18 mouse cellular contexts compared by ENCODE assay signal in genomic region chr17:71697896-71698618, GRCm38 (mm10). TPM values are rescaled to one million over a fixed set of nuclear protein-coding genes. Genes with fewer than 3 reads are reported as not detected.
DNase-seq lines count a peak whose midpoint lies in the region; ATAC-seq lines count a peak whose summit lies in the region.
"Had no signal": no experiment of that assay in that cellular context is flagged by ENCODE, and none has a peak within 500 bp of the region (broad histone marks: within the 10 kb centered on the region; RNA-seq: fewer than 3 reads in every experiment).

No protein-coding gene starts in this region.

- no peak overlapping the region for H3K4me3 ChIP-seq in lung, embryonic 15.5 days
- no peak overlapping the region for H3K4me3 ChIP-seq in heart, embryonic 14.5 days (ENCODE audit: control insufficient read depth in 1 of 2, insufficient read depth in 1 of 2, low read depth in 1 of 2, low read length in 2 of 2)
- H3K4me3 ChIP-seq: forebrain, embryonic 10.5 days; left cerebral cortex, adult 2 months; liver, embryonic 12.5 days; neural tube, embryonic 15.5 days had no signal

- peaks cover 10% of the 10 kb centered on the region for H3K4me1 ChIP-seq in lung, embryonic 15.5 days
- H3K4me1 ChIP-seq in heart, embryonic 14.5 days (ENCODE audit: control insufficient read depth in 2 of 2, insufficient read depth in 2 of 2, low read length in 2 of 2) = peaks cover 28 to 30% of the 10 kb centered on the region in 2 experiments
- H3K4me1 ChIP-seq: liver, embryonic 12.5 days had no signal

- no peaks in the 10 kb centered on the region for H3K27me3 ChIP-seq in lung, embryonic 15.5 days
- no peaks in the 10 kb centered on the region for H3K27me3 ChIP-seq in heart, embryonic 14.5 days (ENCODE audit: control insufficient read depth, insufficient read depth, low read length)
- H3K27me3 ChIP-seq: neural tube, embryonic 15.5 days had no signal

- H3K9me3 ChIP-seq in lung, embryonic 15.5 days = no peaks in the 10 kb centered on the region
- H3K9me3 ChIP-seq in heart, embryonic 14.5 days (ENCODE audit: control insufficient read depth, low read length) = no peaks in the 10 kb centered on the region
- H3K9me3 ChIP-seq: forebrain, embryonic 10.5 days; liver, embryonic 12.5 days; neural tube, embryonic 15.5 days had no signal

- no peak overlapping the region for H3K4me2 ChIP-seq in lung, embryonic 15.5 days
- H3K4me2 ChIP-seq in heart, embryonic 14.5 days (ENCODE audit: low read length) = no peak overlapping the region
- H3K4me2 ChIP-seq: liver, embryonic 12.5 days; midbrain, embryonic 11.5 days; neural tube, embryonic 15.5 days had no signal

- H3K36me3 ChIP-seq in lung, embryonic 15.5 days = no peaks in the 10 kb centered on the region
- H3K36me3 ChIP-seq in heart, embryonic 14.5 days (ENCODE audit: control insufficient read depth, insufficient read depth, low read length) = no peaks in the 10 kb centered on the region
- H3K36me3 ChIP-seq: forebrain, embryonic 10.5 days; G1E; liver, embryonic 12.5 days; neural tube, embryonic 15.5 days had no signal

- peak; percentile 44 for ATAC-seq in lung, embryonic 15.5 days (ENCODE audit: borderline replicate concordance, extremely low read depth, low FRiP score, low TSS enrichment)
- peak; percentile 87 for ATAC-seq in heart, embryonic 14.5 days (ENCODE audit: insufficient number of reproducible peaks, insufficient read depth, low FRiP score, low read depth)
- ATAC-seq: liver, embryonic 12.5 days had no signal

- WGBS in lung, embryonic 15.5 days = 53% methylated on average over 11 of the region's 11 CpGs
- 31% methylated on average over 11 of the region's 11 CpGs for WGBS in heart, embryonic 14.5 days

- no peak overlapping the region for H3K27ac ChIP-seq in lung, embryonic 15.5 days
- H3K27ac ChIP-seq in heart, embryonic 14.5 days (replicated peaks in 1 of 2; ENCODE audit: control insufficient read depth in 1 of 2, insufficient read depth in 1 of 2, low read depth in 2 of 2, low read length in 2 of 2) = peak overlapping the region; percentile 82 to 93
- H3K27ac ChIP-seq: forebrain, embryonic 10.5 days; left cerebral cortex, adult 2 months; liver, embryonic 12.5 days; neural tube, embryonic 15.5 days had no signal

- no peak overlapping the region for H3K9ac ChIP-seq in lung, embryonic 15.5 days
- no peak overlapping the region for H3K9ac ChIP-seq in heart, embryonic 14.5 days (ENCODE audit: low read length)
- H3K9ac ChIP-seq: liver, embryonic 12.5 days; neural tube, embryonic 15.5 days had no signal

- DNase-seq in adrenal gland, adult (ENCODE audit: inconsistent age in 2 of 2, low spot score in 1 of 2) = peak; percentile 26 to 54
- DNase-seq in adrenal gland, postnatal 4 days (ENCODE audit: low spot score in 2 of 2) = no peak
- no peak for DNase-seq in lung, adult 18-20 months
- peak; percentile 91 for DNase-seq in skeletal muscle tissue, adult 2 months (ENCODE audit: low read depth, low spot score)
- DNase-seq in urinary bladder, adult 2 months (ENCODE audit: low spot score) = no peak
- no peak for DNase-seq in thymus, postnatal 25 days
- DNase-seq: kidney, adult 9 months had no signal

RNA-seq across cellular contexts. Expression of gene Togaram2, which starts 25.0 kb away (rescaled TPM):
- total RNA-seq in adrenal gland, postnatal 4 days (2021) = under 1 TPM; 0.14 to 0.17 TPM
- polyA plus RNA-seq in lung, embryonic 15.5 days (2015; fragmentation: Nextera tagmentation; extraction: Ambion mirVana) = 1.6 and 2.1 TPM in 2 replicates
- polyA plus RNA-seq in heart, embryonic 14.5 days (2014; fragmentation: Nextera tagmentation; extraction: Ambion mirVana) = 2.5 and 2.8 TPM in 2 replicates
- 0.33 and 0.34 TPM in 2 replicates for polyA plus RNA-seq in urinary bladder, adult 2 months (2012; rRNA removed)
- total RNA-seq: common myeloid progenitor, adult 5-6 weeks; hematopoietic stem cell, adult 5-6 weeks had no signal
- polyA plus RNA-seq: forebrain, embryonic 10.5 days; G1E; midbrain, embryonic 11.5 days had no signal

RNA-seq across cellular contexts. Expression of gene Pcare, which starts 54.6 kb away (rescaled TPM):
- not detected for total RNA-seq in adrenal gland, postnatal 4 days (2021)
- polyA plus RNA-seq in lung, embryonic 15.5 days (2015; fragmentation: Nextera tagmentation; extraction: Ambion mirVana) = not detected in 2 replicates
- not detected in 2 replicates for polyA plus RNA-seq in heart, embryonic 14.5 days (2014; fragmentation: Nextera tagmentation; extraction: Ambion mirVana)
- polyA plus RNA-seq in urinary bladder, adult 2 months (2012; rRNA removed) = not detected in 2 replicates
- total RNA-seq: common myeloid progenitor, adult 5-6 weeks; hematopoietic stem cell, adult 5-6 weeks had no signal
- polyA plus RNA-seq: forebrain, embryonic 10.5 days; G1E; midbrain, embryonic 11.5 days; neural tube, embryonic 15.5 days; thymus, postnatal 0 days had no signal

Comparison
In these comparisons a context has a peak if more than half of its experiments do, and no peak if none do; other contexts are left out.
1. DNase-seq: peak in adrenal gland, adult (2 of 2) and skeletal muscle tissue, adult 2 months (single experiment); none in adrenal gland, postnatal 4 days (0 of 2), lung, adult 18-20 months (0 of 2), urinary bladder, adult 2 months (single experiment) and thymus, postnatal 25 days (single experiment).